8 mouse cellular contexts compared by ENCODE assay signal in genomic region chr2:73085669-73086304, GRCm38 (mm10).
DNase-seq lines count a peak whose midpoint lies in the region; ATAC-seq lines count a peak whose summit lies in the region.

No protein-coding gene starts in this region.

- peak overlapping the region; percentile 42 for H3K4me2 ChIP-seq in heart, embryonic 12.5 days

- H3K9ac ChIP-seq in heart, embryonic 12.5 days, result no peak overlapping the region

- no peak overlapping the region for H3K4me3 ChIP-seq in heart, embryonic 12.5 days

- ATAC-seq in cerebellum, adult (ENCODE audit: insufficient number of reproducible peaks, low FRiP score, low TSS enrichment), result no peak
- peak; percentile 64 for ATAC-seq in heart, embryonic 12.5 days (ENCODE audit: insufficient number of reproducible peaks, low FRiP score)

- H3K4me1 ChIP-seq in heart, embryonic 12.5 days (replicated peaks), result peaks cover 20% of the 10 kb centered on the region

- H3K36me3 ChIP-seq in heart, embryonic 12.5 days, result no peaks in the 10 kb centered on the region

- H3K9me3 ChIP-seq in heart, embryonic 12.5 days (replicated peaks), result no peaks in the 10 kb centered on the region

- no peaks in the 10 kb centered on the region for H3K27me3 ChIP-seq in heart, embryonic 12.5 days (replicated peaks)

- 21% methylated on average over 8 of the region's 8 CpGs for WGBS in heart, embryonic 12.5 days

- H3K27ac ChIP-seq in heart, embryonic 12.5 days (ENCODE audit: poor library complexity, severe bottlenecking), result 0 out of 2 replicates have a peak overlapping the region, but pooled peaks have one; percentile 51

- DNase-seq in cerebellum, adult 18-20 months, result peak; percentile 5 to 6
- DNase-seq in brain, embryonic 18.5 days (ENCODE audit: low read depth, low spot score), result peak; percentile 49
- peak; percentile 82 for DNase-seq in kidney, postnatal 14 days
- peak; percentile 66 for DNase-seq in lung, postnatal 10 days
- peak; percentile 79 to 87 for DNase-seq in right cerebral cortex, postnatal 10 days (ENCODE audit: low spot score in 2 of 2)
- DNase-seq in urinary bladder, postnatal 36 days (ENCODE audit: low spot score in 2 of 2), result no peak

Comparison
In these comparisons a context has a peak if more than half of its experiments do, and no peak if none do; other contexts are left out.
1. DNase-seq: peak in cerebellum, adult 18-20 months (2 of 2), brain, embryonic 18.5 days (single experiment), kidney, postnatal 14 days (single experiment), lung, postnatal 10 days (single experiment) and right cerebral cortex, postnatal 10 days (2 of 2); none in urinary bladder, postnatal 36 days (0 of 2).